Mouse (Mus musculus) liver (tissue): ENCODE measurements around the gene Lrrc23.
A peak's percentile ranks its signal among the peaks of the same experiment; 100 is the strongest.

ENCODE experiments used
- DNase-seq: peaks from one replicate; pipeline ENCODE4 v3.0.0-alpha.2; 2020; ENCODE audit warnings: mixed read lengths

Gene Lrrc23

GRCm38 (mm10) chr6:124740211-124740887 lies 39.2 kb downstream of the Lrrc23 start:
- peak; percentile 64 for DNase-seq

DNA sequence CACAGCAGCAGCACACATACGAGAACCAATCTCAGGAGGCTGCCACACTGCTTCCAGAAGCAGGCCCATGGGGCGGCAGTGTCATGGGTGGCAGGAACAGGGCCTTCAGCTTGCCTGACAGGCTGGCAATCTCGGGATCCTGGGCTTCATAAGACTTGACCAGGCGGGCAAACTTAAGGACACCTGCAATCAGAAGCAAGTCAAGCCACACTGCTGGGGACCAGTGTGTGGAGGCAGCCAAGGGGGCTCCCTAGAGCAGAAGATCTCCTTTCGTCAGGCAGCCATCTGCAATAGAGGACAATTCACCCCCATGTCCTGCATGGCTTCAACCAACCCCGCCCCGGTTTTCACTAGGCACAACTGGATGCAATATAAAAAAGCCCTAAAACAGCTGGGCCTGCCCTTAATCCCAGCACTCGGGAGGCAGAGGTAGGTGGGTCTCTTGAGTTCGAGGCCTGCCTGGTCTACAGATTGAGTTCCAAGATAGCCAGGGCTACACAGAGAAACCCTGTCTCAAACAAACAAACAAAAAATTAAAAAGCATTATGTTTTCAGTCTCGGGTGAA lies 40.2 kb downstream of the Lrrc23 start:
- DNase-seq = no peak

DNA sequence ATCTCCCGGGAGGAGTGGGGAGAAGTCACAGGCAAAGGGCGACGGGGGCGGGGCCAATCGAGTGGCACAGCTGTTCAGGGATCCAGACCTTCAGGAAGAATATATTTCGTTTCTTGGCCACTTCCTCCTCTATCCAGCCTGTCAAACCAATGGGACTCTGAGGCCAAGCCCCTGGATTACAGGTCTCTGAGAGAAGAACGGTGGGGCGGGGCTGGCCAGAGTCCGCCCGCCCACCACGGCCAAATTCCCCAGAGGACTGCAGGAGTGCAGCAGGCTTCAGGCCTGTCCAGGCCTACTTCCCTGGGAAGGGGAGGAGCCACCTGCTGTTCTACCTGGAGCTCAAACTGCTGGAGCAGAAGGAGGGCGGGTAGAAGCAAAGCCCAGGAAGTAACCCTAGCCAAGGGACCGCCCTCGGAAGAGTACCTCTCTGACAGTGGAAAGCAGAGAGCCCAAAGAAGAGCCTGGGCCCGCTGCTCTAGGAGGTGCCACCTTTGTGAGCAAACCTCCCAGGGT lies 41.0 kb downstream of the Lrrc23 start, which contains the start of gene Ptpn6:
Ptpn6 (minus strand) TSS at position 204 of the 513 bp plus-strand sequence.
- peak; percentile 70 for DNase-seq

DNA sequence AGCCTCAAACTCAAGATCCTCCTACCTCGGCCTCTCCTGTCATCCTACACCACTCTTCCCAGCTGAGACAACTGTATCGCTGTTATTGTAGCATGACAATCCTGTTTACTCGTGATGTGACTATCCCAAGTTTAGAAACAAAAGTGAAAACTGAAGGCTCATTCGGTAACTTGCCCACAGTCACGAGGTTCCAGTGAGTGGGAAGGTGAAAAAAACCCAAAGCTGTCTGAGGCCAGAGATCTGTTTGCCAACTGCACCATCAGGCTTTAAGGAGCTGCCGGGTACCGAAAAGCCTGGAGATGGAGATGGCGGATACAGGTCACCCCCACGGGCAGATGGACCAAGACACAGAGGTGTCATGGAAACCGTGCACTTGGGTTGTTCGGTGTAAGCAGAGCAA lies 42.5 kb downstream of the Lrrc23 start:
- DNase-seq = no peak

- DNase-seq = no peak
Observed at GRCm38 (mm10) chr6:124734417-124734816, 45.1 kb downstream of the Lrrc23 start.

DNA sequence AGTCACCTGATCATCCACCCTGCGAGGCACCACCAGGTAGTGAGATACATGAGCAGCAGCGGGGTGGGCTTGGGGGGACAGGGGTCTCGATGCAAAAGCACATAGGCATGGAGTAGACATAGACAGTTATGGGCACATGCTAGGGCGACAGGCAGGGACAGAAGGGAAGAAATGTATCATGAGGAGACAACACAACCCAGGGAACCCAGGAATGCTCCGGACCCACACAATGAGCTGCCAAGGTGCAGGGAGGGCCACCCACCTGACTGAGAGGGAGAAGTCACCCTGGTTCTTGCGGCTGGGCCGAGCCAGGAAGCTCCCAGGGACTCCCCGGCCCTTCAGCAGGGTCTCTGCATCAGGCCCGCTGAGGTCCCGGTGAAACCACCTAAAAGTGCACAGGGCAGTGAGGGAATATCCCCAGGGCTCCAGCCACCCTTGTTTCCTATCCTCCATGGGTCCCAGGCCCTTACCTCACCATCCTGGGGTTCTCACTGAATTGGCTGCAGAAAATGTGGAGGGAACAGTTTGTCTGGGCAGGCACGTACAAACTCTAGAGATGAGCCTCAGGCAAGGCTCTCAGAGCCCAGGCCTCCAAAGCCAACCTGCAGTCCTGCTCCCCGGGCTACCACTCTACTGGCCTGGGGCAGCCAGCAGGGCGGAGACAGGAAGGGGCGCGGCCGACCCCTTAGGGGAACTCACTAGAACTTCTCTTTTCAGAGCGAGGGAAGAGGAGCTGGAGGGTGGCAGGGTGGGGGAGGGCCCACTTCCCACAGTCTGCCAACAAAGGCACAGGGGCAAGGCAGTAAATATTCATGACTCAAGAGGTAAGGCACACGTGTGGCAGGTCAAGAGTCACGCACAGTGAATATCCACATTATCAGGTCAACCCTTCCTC lies 46.8 kb downstream of the Lrrc23 start:
- DNase-seq = peak; percentile 72

- DNase-seq = no peak
Observed at GRCm38 (mm10) chr6:124731038-124731437, 48.5 kb downstream of the Lrrc23 start.

GRCm38 (mm10) chr6:124729850-124730705 lies 49.4 kb downstream of the Lrrc23 start:
- no peak for DNase-seq

- DNase-seq = no peak
Observed at GRCm38 (mm10) chr6:124728621-124729020, 50.9 kb downstream of the Lrrc23 start.

- DNase-seq = no peak
Observed at GRCm38 (mm10) chr6:124724472-124724871, 55.1 kb downstream of the Lrrc23 start.

DNA sequence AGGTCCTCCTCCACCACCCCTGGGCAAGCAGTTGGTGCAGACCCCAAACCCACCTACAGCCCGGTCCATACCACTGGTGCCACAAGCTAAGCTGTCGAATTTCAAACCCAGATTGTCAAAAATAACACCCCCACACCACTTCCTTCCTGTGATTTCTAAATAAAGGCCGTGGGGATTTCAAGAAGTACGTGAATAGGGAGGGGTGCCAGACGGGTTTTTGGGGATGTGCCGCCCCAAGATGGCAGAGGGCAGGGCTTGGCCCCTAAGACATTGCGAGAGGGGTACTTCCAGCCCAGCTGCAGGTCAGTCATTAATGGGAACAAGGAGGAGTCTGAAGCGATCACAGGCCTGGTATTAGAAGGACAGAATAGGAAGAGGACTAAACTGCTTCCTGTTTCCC lies 56.0 kb downstream of the Lrrc23 start:
- DNase-seq = no peak

GRCm38 (mm10) chr6:124722876-124723473 lies 56.6 kb downstream of the Lrrc23 start:
- DNase-seq = no peak

DNA sequence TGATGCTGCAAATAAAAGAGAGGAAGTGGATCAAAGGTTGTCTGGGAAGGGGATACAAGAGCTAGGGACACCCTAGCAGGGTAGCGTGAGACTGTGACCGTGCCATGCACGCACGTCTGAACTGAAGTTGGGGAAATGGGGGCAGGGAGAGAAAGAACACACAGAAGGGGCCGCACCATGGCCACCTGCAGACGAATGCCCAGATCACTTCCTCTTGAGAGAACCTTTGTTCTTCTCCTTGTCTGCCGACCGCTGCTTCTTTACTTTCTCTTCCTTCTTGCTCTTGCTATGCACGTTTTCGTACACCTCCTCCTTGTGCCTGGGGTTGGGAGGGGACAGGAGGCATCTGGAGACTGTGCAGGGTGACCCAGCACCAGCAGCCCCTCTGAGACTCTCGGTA lies 58.6 kb downstream of the Lrrc23 start:
- no peak for DNase-seq
